Mouse (Mus musculus) left cerebral cortex, adult 8-10 months (tissue): Measurements from ENCODE around the gene S100a10. TPM values are rescaled to one million over a fixed set of nuclear protein-coding genes. Genes with fewer than 3 reads are reported as not detected.

Experiments used
- DNase-seq, 2 experiments: peaks; one replicate each; pipeline ENCODE4 v3.0.0; 2022; ENCODE audit warnings: low spot score in 2 of 2
- total RNA-seq, 4 experiments: library from RNA; stranded (reverse); gene quantifications; 2 replicates each; pipeline ENCODE4 v1.2.4; 2022

The S100a10 gene
- total RNA-seq, 4 experiments from 2014 or later: 33.0 to 45.7 (median 33.9) TPM

- DNase-seq: peak; percentile 35 to 87
Measured at GRCm38 (mm10) chr3:93547099-93547648, 7.7 kb upstream of the S100a10 start.

GRCm38 (mm10) chr3:93547749-93548540 lies 6.9 kb upstream of the S100a10 start:
- DNase-seq: no peak

GRCm38 (mm10) chr3:93548541-93549266 lies 6.2 kb upstream of the S100a10 start:
- no peak for DNase-seq

DNA sequence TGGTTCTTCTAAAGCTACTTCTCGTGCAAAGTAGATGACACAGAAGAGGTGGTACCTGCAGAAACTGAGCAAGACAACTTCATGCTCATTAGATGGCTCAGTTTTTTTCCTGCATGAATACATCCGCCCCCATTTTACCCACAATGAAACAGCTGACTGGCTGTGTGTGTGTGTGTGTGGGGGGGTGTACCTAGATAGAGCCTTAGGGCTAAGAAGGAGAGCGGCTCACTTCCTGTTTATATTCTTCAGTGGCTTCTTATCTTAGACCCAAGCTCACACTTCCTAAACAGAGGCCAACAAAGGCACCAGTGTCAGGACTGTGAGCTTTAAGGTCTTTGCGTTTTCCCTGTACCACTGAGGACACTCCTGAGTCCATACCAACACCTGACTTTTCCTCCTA lies 4.9 kb upstream of the S100a10 start:
- DNase-seq: no peak

DNA sequence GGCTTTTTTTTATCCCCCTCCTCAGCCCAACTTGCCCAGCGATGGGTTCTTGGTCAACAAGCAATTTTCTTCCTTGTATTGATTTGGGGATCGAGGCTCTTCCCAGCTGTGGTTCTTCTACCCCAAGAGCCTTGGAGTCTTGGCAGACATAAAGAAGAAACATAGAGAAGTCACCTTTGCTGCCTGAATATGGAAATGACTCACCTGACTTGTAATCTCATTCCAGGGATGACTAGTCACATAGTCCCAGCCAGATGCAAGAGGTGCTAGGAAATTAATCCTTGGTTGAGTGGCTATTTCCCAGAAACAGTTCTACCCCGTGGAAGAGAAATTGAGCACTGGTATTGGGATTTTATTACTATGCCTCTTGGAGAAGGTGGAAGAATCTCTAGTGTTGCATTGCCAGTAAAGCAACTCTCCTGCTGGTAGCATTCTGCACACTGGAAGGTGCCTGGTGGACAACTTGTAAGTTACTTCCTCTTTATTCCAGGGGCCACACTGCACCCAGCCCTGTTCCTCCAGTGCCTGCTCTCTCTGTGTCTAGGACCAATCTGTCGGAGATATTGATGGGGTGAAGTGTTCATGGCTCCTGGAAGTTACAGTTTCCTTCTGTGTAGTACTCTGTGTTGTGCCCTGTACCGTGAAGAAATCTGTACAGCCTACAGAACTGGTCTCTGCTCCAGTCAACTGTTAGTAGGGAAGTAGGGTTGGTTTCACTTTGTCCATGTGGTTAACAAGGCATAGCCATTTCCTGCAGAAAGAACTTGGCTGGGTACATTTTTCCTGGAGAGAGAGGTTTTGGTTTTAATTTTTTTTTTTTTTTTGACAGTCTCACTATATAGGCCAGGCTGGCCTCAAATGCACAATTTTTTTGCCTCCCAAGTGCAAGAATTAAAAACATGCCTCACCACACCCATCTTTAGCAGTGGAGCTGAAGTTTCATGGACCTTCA lies 2.7 kb upstream of the S100a10 start:
- no peak for DNase-seq

- no peak for DNase-seq
Measured at GRCm38 (mm10) chr3:93553311-93553710, 1.6 kb upstream of the S100a10 start.

- no peak for DNase-seq
Measured at GRCm38 (mm10) chr3:93553765-93554378, 1.0 kb upstream of the S100a10 start.

DNA sequence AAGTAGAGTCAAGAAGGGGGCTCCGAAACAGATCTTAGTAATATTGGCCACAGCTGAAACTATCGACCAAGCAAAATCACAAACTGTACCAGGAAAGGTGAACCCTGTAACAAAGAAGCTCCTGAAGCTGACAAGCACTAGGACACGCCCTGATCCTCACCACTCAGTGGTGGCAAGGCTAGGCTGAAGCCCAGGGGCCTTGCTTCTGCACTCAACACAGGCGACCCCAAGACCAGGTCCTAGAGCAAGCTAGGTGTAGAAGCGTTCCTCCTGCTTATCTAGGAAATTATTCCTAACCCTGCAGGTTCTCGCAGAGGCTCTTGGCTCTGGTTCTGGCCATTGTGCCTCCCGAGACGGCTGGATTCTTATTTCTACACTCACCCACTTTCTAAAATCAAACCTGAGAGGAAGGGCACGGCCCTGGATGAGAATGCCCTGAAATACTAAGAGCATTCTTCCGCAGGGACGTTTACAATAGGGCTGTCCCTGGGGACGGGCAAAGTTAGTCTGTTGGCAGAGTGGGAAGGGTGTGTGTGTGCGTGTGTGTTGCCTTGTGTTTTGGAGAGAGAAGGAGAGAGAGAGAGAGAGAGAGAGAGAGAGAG lies 400 bp upstream of the S100a10 start:
- DNase-seq: no peak

DNA sequence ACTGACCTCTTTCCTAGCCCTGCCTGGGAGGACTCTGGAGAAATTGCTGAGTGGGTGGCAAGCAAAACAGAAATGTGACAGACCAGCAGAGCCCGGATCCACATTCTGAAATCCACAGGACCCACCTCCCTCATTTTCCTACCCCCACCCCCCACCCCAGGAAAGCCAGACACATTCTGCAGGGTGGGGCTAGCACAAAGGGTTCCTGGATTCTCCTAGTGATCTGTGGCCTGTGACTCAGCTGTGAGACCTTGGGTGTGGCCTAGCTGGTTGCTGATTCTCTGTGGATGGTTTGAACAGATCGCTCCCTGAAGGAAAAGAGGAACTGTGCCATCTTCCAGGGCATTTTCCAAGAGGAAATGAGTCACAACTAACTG lies 986 bp downstream of the S100a10 start:
- no peak for DNase-seq

DNA sequence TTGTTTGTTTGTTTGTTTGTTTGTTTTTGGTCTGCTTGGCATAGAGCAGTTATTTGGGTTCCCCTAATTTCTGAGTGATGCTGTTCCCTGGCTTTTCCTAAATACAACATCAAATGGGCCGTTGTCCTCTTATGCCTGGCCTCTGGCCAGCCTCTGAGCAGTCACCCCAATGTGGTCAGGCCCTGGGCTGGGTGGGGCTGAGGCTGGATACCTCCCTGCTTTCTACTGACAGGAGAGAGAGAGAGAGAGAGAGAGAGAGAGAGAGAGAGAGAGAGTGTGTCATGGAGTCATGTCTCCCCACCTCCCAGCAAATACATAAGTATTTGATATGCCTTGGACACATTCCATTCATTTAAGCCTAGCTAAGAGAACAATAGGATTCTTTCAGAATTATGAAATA lies 1.7 kb downstream of the S100a10 start:
- DNase-seq: no peak

GRCm38 (mm10) chr3:93557471-93557870 lies 2.6 kb downstream of the S100a10 start:
- DNase-seq: no peak

DNA sequence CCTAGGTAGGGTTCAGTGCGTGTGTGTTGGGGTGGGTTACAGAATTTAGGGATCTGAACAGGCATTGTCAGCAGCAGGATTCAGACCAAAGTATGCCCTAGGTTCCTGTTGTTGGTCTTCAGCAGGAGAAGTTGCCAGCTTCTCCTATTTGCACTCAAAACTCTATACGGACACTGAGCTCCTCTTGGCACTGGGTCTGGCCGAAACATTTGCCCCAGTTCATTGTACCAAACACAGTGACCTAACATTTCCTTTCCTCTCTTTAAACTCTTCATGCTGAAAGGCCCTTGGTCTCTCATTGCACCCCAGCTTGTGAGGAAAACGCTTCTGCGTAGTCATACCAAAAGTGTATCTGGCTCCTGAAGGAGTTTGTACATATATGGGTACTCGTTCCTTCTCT lies 5.1 kb downstream of the S100a10 start:
- no peak for DNase-seq

DNA sequence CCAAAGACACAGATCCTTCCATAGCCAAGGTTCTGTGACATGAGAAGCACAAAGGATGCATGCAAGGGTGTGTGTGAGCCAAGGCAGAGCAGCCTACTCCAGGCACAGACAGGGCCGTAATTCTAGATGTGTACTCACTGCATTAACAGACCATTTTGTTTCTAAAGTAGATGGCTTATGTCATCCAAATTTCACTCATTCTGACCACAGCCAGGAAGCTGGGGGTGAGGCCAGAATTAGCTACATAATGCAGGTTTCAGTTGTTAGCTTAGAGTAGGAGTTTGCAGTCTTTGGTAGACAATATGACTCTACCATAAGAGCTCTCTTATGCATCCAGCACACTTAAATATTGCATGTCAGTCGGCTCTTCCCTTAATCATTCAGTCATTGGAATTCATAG lies 7.5 kb downstream of the S100a10 start:
- DNase-seq: no peak

DNA sequence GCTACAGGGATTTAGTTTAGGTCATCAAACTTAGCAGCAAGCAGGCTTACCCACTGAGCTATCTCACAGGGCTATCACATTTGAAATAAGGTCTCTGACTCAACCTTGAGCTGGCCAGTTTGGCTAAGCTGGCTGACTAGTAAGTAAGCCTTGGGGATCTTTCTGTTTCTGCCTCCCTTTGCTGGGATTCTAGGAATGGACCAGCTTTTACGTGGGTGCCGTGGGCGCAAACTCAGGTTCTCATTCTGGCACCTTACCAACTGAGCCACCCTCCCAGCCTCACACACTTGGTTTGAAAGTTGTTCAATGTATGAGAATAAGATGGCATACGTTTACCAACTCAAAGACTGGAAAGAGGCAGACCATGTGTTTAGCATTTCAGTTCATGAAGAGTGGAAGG lies 8.3 kb downstream of the S100a10 start:
- DNase-seq: peak in 1 of 2 experiments; percentile 41

- no peak for DNase-seq
Measured at GRCm38 (mm10) chr3:93566892-93567291, 12.0 kb downstream of the S100a10 start.

DNA sequence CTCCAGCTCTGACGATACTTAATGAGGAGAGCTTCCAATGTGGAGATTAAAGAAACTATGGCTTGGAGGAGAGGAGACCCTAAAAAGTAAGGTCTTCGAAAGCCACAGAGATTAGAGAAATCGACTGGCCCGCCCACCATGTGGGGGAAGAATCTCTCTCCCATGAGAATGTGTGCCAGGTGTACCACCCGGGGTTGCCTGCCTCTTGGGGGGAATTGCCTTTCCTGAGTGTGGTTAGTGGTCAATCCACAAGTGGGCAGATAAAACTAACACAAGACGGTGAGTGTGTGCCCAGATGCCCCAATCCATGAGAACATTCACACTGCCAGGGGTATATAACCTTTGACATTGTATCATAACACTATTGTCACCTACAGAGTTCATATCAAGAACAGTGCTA lies 12.8 kb downstream of the S100a10 start:
- DNase-seq: no peak

GRCm38 (mm10) chr3:93568428-93569040 lies 13.7 kb downstream of the S100a10 start:
- DNase-seq: no peak

DNA sequence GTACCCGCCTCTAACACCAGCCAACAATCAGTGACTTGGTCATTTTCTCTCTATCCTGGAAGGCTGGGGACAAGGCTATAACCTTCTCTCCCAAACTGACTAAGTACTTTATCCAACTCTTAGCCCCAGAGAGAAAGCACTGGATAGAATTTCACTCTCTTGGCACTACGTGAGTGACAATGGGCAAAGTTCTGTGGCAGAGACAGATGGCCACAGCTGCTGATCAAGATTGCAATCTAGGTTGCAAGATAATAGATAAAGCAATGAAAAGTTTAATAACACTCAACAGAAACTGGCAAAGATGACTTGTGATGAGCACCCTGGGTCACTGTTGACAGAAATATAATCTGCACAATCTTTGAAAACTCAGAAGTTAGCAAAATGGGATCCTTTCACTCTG lies 14.2 kb downstream of the S100a10 start:
- DNase-seq: no peak

GRCm38 (mm10) chr3:93572058-93572791 lies 17.3 kb downstream of the S100a10 start:
- no peak for DNase-seq
